Mouse (Mus musculus) frontal cortex, postnatal 25 days (tissue): ENCODE results near the gene Cxcl3.
"Not testable (repeated sequence)": the region's sequence is repeated elsewhere in the genome, so short reads cannot be mapped to it uniquely, and the experiment has no call there.

Experiments
- DNase-seq, 2 experiments: peaks; one replicate each; pipeline ENCODE4 v3.0.0; 2022; ENCODE audit warnings: low spot score in 2 of 2

The Cxcl3 gene

GRCm38 (mm10) chr5:90789306-90790073, 3.6 kb downstream of the Cxcl3 start:
- DNase-seq, result no peak

DNA sequence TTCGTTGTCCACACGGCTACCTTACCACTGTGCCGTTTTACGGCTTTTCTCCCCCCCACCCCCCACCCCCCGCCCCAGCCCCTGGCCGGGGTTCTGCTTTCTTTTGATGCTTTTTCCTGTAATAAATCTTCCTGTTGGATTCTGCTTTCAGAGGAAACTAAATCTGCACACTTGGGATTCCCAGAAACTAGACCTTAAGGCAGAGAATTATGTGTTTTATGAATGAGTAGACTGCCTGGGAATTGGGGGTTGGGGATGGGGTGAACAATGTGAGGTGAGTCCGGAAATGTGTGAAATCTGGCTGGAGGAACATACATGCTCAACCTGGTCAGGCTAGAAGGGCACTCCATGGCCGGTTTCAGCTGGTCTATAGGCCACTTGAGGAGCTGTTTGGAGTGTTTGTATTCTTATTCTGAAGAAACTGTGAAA, 4.2 kb downstream of the Cxcl3 start:
- no peak for DNase-seq

- DNase-seq, result no peak
These were observed 8.3 kb downstream of the Cxcl3 start, which contains the start of gene Cxcl15 for GRCm38 (mm10) chr5:90794195-90794625. Gene Cxcl15, plus strand, starts transcription at chr5:90794534.

GRCm38 (mm10) chr5:90795392-90795791, 9.5 kb downstream of the Cxcl3 start:
- not testable (repeated sequence) for DNase-seq

- no peak for DNase-seq
These were observed 18.7 kb downstream of the Cxcl3 start for GRCm38 (mm10) chr5:90804574-90804973.

DNA sequence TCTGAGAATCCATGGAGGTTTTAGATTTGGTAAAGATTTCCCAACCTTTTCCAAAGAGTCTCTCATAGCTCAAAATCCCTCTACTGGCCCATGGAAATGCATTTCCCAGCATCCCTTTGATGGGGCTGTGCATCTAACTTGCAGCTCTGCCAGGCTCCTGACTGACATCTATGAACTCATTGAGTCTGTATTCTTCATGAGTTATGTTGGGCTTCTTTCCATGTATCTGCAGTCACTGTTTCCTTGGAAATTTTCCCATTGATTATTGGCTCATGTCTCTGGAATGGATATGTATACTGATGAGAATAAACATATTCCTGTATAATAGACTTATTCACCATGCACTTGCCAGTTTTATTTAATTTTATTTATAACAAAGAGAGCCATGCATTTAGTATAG, 20.1 kb downstream of the Cxcl3 start:
- no peak for DNase-seq

DNA sequence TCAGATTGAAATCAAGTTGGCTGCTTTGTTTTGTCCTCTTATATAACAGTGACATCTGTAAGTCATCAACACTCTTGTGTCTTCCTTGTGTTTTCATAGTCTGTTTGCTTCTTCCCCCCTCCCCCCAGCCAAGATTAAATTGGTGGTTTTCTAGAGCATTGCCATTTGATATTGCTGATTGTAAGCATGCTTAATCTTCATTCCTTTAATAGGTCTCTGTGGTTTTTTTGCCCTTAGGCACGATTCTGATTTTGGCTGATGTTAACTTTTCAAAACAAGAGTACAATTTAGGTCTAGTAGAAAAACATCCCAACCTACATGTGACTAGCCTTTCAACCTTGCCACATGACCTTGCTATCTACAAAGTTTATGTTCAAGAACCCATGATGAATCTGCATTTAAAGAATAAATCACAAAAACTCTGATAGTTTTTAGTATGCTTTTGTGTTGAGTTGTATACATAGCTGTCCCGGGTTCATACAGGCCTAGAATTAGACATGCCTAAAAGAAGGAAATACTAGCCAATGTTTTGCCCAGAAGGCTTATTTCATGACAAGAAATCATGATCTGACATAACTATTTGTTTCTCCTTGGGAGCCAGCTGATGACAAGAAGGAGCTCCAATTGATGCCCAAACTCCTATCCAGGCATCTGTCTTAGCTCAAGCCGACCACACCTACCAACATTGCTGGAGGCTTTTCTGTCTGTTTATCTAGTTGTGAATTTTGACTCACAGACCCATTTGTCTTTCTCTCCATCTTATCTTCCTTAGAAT, 21.5 kb downstream of the Cxcl3 start:
- no peak for DNase-seq

DNA sequence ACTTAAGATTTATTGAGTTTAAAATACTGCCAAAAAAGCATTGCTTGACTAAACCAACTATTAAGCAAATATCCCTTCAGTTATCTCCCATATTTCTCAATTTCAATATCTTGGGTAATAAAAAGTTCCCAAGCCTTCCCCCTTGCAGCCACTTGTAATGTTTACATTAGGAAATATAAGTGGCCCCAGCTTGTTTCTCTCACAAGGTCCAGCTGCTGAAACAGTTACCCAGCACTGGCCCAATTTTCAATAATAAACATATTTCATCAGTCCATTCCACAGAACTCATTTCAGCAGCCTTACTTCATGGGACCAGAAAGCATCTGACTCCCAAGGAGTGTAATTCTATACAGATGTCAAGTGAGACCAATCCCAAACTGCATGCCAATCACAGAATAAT, 33.9 kb downstream of the Cxcl3 start:
- no peak for DNase-seq

DNA sequence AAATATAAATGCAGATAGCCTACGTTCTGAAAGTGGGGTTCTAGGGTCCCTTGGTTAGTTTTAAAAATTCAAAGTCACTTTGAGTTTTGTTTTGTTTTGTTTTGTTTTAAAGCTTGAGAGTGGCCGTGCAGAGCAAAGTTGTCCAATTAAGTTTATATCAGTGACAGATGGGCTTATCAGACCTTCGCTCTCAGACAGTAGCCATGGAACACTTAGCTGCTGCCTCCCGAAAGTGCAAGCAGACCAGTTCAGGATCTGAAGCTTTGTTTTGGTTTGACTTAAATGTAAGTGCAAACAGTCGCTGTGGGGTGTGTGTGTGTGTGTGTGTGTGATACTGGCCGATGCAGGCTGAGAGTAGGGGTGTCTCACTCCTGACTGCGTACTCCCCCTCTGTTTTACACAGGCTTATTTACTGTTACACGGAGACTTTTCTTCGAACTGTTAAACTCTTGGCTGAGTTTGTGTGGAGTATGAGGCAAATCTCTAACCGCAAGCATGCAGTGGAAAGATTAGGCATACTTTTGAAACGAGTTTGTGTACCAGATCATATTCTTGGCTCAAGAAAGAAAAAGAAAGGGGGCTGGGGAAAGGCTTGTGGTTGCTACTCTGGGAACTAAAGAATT, 46.4 kb downstream of the Cxcl3 start:
- DNase-seq, result no peak

- DNase-seq, result no peak
These were observed 47.0 kb downstream of the Cxcl3 start for GRCm38 (mm10) chr5:90832768-90833388.

DNA sequence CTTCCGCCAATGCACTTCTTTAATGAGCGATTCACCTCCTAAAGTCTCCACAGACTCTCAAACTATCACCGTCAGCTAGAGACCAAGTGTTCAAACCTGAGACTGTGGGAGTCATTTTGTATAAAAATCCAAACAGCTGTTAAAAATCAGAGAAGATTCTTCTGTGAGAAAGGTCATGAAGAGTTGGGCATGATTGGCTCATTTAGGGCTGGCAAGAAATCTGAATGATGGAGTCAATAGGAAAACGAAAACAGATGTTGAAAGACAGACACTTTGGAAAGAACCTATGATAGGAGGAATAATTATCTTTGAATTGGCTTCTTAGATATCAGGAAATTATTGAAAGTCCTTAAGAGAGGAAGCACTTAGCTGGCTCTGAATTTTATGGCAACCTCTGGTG, 48.5 kb downstream of the Cxcl3 start:
- no peak for DNase-seq

- DNase-seq, result no peak
These were observed 52.7 kb downstream of the Cxcl3 start for GRCm38 (mm10) chr5:90838582-90838981.
